Mouse (Mus musculus): ENCODE results near the gene Ptpro.

The Ptpro gene

GRCm38 (mm10) chr6:137252194-137252886 lies at the start of gene Ptpro:
Gene Ptpro (plus strand): TSS chr6:137252319.
- DNase-seq: no peak

GRCm38 (mm10) chr6:137202661-137203060 lies 49.5 kb upstream of the Ptpro start:
- DNase-seq: no peak

GRCm38 (mm10) chr6:137205662-137206400 lies 46.3 kb upstream of the Ptpro start:
- peak; percentile 40 for DNase-seq

- DNase-seq: peak; percentile 86
Measured at GRCm38 (mm10) chr6:137207126-137207525, 45.0 kb upstream of the Ptpro start.

- peak; percentile 96 for DNase-seq
Measured at GRCm38 (mm10) chr6:137209992-137210391, 42.1 kb upstream of the Ptpro start.

GRCm38 (mm10) chr6:137210991-137211390 lies 41.1 kb upstream of the Ptpro start:
- no peak for DNase-seq

GRCm38 (mm10) chr6:137211441-137211840 lies 40.7 kb upstream of the Ptpro start:
- peak; percentile 65 for DNase-seq

- no peak for DNase-seq
Measured at GRCm38 (mm10) chr6:137217841-137218463, 34.2 kb upstream of the Ptpro start.

- DNase-seq: no peak
Measured at GRCm38 (mm10) chr6:137252887-137253242, 746 bp downstream of the Ptpro start.

GRCm38 (mm10) chr6:137253415-137253814 lies 1.3 kb downstream of the Ptpro start:
- peak; percentile 5 for DNase-seq

- no peak for DNase-seq
Measured at GRCm38 (mm10) chr6:137261033-137261432, 8.9 kb downstream of the Ptpro start.

GRCm38 (mm10) chr6:137262087-137262486 lies 10.0 kb downstream of the Ptpro start:
- DNase-seq: no peak

- no peak for DNase-seq
Measured at GRCm38 (mm10) chr6:137268019-137268418, 15.9 kb downstream of the Ptpro start.

GRCm38 (mm10) chr6:137268592-137268991 lies 16.5 kb downstream of the Ptpro start:
- DNase-seq: no peak

GRCm38 (mm10) chr6:137272513-137272912 lies 20.4 kb downstream of the Ptpro start:
- DNase-seq: no peak

- no peak for DNase-seq
Measured at GRCm38 (mm10) chr6:137277587-137277994, 25.5 kb downstream of the Ptpro start.

GRCm38 (mm10) chr6:137279576-137279975 lies 27.5 kb downstream of the Ptpro start:
- no peak for DNase-seq

GRCm38 (mm10) chr6:137281541-137282049 lies 29.5 kb downstream of the Ptpro start:
- no peak for DNase-seq

- no peak for DNase-seq
Measured at GRCm38 (mm10) chr6:137282050-137282449, 29.9 kb downstream of the Ptpro start.

GRCm38 (mm10) chr6:137286376-137286775 lies 34.3 kb downstream of the Ptpro start:
- DNase-seq: no peak

GRCm38 (mm10) chr6:137287788-137288187 lies 35.7 kb downstream of the Ptpro start:
- no peak for DNase-seq

GRCm38 (mm10) chr6:137288264-137288663 lies 36.1 kb downstream of the Ptpro start:
- DNase-seq: no peak

- DNase-seq: no peak
Measured at GRCm38 (mm10) chr6:137292421-137292820, 40.3 kb downstream of the Ptpro start.

Data from kidney, adult 9 months (tissue).